Mouse (Mus musculus) intestine, postnatal 0 days (tissue): ENCODE measurements around the gene Tmem44. TPM values are rescaled to one million over a fixed set of nuclear protein-coding genes. Genes with fewer than 3 reads are reported as not detected.

ENCODE experiments used
- ATAC-seq: fragments of 200-750 bp; cut with Nextera tagmentation; 2 replicates; pipeline ENCODE4 v1.8.0; 2017; ENCODE audit warnings: mild to moderate bottlenecking, moderate TSS enrichment, moderate library complexity
- H3K27ac ChIP-seq: fragments of 300-500 bp; sonication (generic); 2 replicates; pipeline ENCODE4 v1.5.1; 2014; ENCODE audit warnings: mild to moderate bottlenecking, low read depth, low read length, moderate library complexity
- H3K27me3 ChIP-seq: fragments of 300-500 bp; sonication (generic); replicated peaks from 2 replicates; pipeline ENCODE4 v1.6.1; 2014; ENCODE audit warnings: low read length, mixed read lengths; ENCODE audit not compliant: control insufficient read depth, insufficient read depth
- H3K36me3 ChIP-seq: fragments of 300-500 bp; sonication (generic); 2 replicates; pipeline ENCODE4 v1.6.1; 2014; ENCODE audit warnings: mild to moderate bottlenecking, moderate library complexity; ENCODE audit not compliant: control insufficient read depth, insufficient read depth
- H3K4me1 ChIP-seq: fragments of 300-500 bp; sonication (generic); replicated peaks from 2 replicates; pipeline ENCODE4 v1.6.1; 2014; ENCODE audit warnings: antibody characterized with exemption, low read length, mixed read lengths; ENCODE audit not compliant: control insufficient read depth, insufficient read depth
- H3K4me2 ChIP-seq: fragments of 300-500 bp; sonication (generic); replicated peaks from 2 replicates; pipeline ENCODE4 v1.6.1; 2014; ENCODE audit warnings: low read depth, mild to moderate bottlenecking, moderate library complexity
- H3K4me3 ChIP-seq: fragments of 300-500 bp; sonication (generic); 2 replicates; pipeline ENCODE4 v1.5.1; 2014; ENCODE audit warnings: low read depth, low read length
- H3K9ac ChIP-seq: fragments of 300-500 bp; sonication (generic); 2 replicates; pipeline ENCODE4 v1.6.1; 2014; ENCODE audit warnings: mild to moderate bottlenecking, low read depth, low read length
- H3K9me3 ChIP-seq: fragments of 300-500 bp; sonication (generic); 2 replicates; pipeline ENCODE4 v1.6.1; 2016; ENCODE audit warnings: mixed run types; ENCODE audit not compliant: control insufficient read depth
- CTCF ChIP-seq: sonication (generic); IDR thresholded peaks from 2 replicates; pipeline ENCODE4 v1.5.1; 2016; ENCODE audit warnings: low read depth, mild to moderate bottlenecking, control low read depth, antibody characterized with exemption, moderate library complexity
- WGBS: fragments of 180-500 bp; shearing (Covaris S2); extraction: QIAGEN DNeasy Blood & Tissue Kit; methylation state at CpG from one replicate; pipeline ENCODE4 v1.1.7; 2014; 5-methylcytosine and 5-hydroxymethylcytosine counted together
- polyA plus RNA-seq: library from polyadenylated mRNA; unstranded; fragments of >200 nt; fragmentation: Nextera tagmentation; extraction: Ambion mirVana; gene quantifications from 2 replicates; pipeline ENCODE4 v1.2.1, GENCODE M21; 2015

The Tmem44 gene
- polyA plus RNA-seq, 1 experiment from 2014 or later = 3.1 TPM

GRCm38 (mm10) chr16:30525756-30526155 is 24.9 kb downstream of the Tmem44 start:
- H3K4me2 ChIP-seq = no peak overlapping the region
- no peak overlapping the region for H3K4me3 ChIP-seq
- TF ChIP-seq CTCF = no peak
- H3K4me1 ChIP-seq = no peaks in the 10 kb centered on the region
- H3K9ac ChIP-seq = no peak overlapping the region
- no peaks in the 10 kb centered on the region for H3K9me3 ChIP-seq
- no peaks in the 10 kb centered on the region for H3K27me3 ChIP-seq
- no peak for ATAC-seq
- WGBS = 82% methylated on average over 14 of the region's 14 CpGs
- H3K36me3 ChIP-seq = no peaks in the 10 kb centered on the region
- H3K27ac ChIP-seq = no peak overlapping the region

DNA sequence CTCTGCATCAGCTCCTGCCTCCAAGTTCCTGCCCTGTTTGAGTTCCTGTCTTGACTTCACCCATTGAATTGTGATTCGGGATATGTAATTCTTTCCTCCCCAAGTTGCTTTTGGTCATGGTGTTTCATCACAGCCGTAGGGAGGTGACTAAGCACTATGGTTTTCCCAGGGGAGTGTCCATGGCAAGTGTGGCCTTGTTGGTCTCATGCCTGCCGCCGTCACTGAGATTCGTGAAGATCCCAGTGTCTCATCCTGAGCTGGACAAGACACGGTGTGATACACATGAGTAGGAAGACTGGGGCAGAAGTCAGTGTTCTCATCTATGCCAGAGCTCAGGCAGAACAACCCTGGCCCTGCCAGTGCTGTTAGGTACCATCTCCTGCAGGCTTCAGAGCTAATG is 26.2 kb downstream of the Tmem44 start:
- no peaks in the 10 kb centered on the region for H3K27me3 ChIP-seq
- H3K9ac ChIP-seq = no peak overlapping the region
- no peaks in the 10 kb centered on the region for H3K4me1 ChIP-seq
- H3K36me3 ChIP-seq = no peaks in the 10 kb centered on the region
- H3K9me3 ChIP-seq = no peaks in the 10 kb centered on the region
- H3K4me2 ChIP-seq = no peak overlapping the region
- H3K4me3 ChIP-seq = no peak overlapping the region
- no peak overlapping the region for H3K27ac ChIP-seq
- no peak for TF ChIP-seq CTCF
- WGBS = 89% methylated on average over 6 of the region's 6 CpGs
- no peak for ATAC-seq

GRCm38 (mm10) chr16:30522253-30522940 is 28.2 kb downstream of the Tmem44 start:
- no peak overlapping the region for H3K9ac ChIP-seq
- H3K27me3 ChIP-seq = no peaks in the 10 kb centered on the region
- no peaks in the 10 kb centered on the region for H3K4me1 ChIP-seq
- no peak overlapping the region for H3K4me3 ChIP-seq
- no peaks in the 10 kb centered on the region for H3K36me3 ChIP-seq
- TF ChIP-seq CTCF = no peak
- WGBS = 70% methylated on average over 10 of the region's 10 CpGs
- no peak overlapping the region for H3K4me2 ChIP-seq
- ATAC-seq = no peak
- H3K9me3 ChIP-seq = no peaks in the 10 kb centered on the region
- no peak overlapping the region for H3K27ac ChIP-seq

DNA sequence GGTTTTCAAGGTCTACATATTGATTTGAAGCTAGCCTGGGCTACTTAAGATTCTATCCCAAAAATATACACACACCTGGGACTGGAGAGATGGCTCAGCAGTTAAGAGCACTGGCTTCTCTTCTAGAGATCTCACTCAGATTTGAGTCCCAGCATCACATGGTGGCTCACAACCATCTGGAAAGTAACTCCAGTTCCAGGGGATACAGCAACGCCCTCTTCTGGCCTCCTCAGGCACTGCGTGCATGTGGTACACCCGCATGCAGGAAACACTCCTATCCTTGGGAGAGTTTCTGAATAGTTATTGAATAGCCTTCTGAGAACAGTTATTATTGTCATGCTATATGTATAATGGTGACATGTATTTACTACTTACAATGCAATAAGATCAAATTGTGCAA is 29.5 kb downstream of the Tmem44 start:
- no peak for ATAC-seq
- Histone ChIP-seq H3K4me3 (no peak overlapping the region), H3K4me2 (no peak overlapping the region), H3K4me1 (no peaks in the 10 kb centered on the region), H3K9ac (no peak overlapping the region), H3K36me3 (no peaks in the 10 kb centered on the region), H3K9me3 (no peaks in the 10 kb centered on the region), H3K27ac (no peak overlapping the region), H3K27me3 (no peaks in the 10 kb centered on the region)
- WGBS = 68% methylated on average over 3 of the region's 3 CpGs
- peak; percentile 47 for TF ChIP-seq CTCF

DNA sequence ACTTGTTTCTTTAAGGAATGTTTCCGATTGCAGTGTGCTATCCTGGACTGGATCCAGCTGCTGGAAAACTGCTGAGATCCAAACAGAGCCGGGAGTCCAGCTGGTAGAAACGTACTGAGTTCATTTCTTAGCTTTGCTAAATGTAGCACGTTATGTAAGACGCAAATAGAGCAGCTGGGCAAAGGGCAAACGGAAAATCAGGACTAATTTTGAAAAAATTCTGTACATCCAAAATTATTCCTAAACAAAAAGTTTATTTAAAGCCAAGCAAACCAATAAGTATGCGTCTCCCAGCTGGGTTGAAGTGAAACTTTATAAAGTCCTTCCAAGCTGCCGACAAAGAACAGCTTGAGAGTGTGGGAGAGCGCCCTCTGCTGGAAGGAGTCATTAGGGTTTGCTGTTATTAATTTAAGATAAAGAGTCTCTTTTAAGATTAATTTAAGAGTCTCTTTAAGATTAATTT is 30.2 kb downstream of the Tmem44 start:
- WGBS = 16% methylated on average over 9 of the region's 9 CpGs
- Histone ChIP-seq H3K27me3 (no peaks in the 10 kb centered on the region), H3K36me3 (no peaks in the 10 kb centered on the region), H3K9me3 (no peaks in the 10 kb centered on the region), H3K4me2 (peak overlapping the region; percentile 57), H3K4me1 (no peaks in the 10 kb centered on the region), H3K27ac (no peak overlapping the region), H3K9ac (no peak overlapping the region), H3K4me3 (peak overlapping the region; percentile 32)
- peak; percentile 87 for TF ChIP-seq CTCF
- no peak for ATAC-seq

DNA sequence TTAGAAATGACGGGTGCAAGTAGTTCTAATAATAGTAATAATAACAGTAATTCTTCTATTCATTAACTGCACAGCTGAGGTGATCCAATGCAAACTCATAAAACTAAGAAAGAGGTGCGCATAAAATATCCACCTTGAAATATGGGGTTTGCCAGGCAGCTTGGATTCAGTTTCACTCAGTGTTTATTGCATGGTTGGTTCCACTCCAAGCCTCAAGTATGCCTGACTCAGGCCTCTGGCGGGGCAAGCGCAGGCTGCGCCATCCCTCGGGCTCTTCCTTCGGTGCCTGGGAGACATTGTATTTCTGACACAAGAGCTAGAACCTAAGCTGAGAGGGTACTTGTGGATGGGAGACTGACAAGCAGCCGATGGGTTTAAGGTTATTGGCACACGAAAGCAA is 32.0 kb downstream of the Tmem44 start:
- Histone ChIP-seq H3K4me2 (no peak overlapping the region), H3K9me3 (no peaks in the 10 kb centered on the region), H3K4me1 (no peaks in the 10 kb centered on the region), H3K4me3 (no peak overlapping the region), H3K27ac (no peak overlapping the region), H3K27me3 (no peaks in the 10 kb centered on the region), H3K36me3 (no peaks in the 10 kb centered on the region), H3K9ac (no peak overlapping the region)
- no peak for TF ChIP-seq CTCF
- 71% methylated on average over 9 of the region's 9 CpGs for WGBS
- ATAC-seq = no peak
